Mouse (Mus musculus) gastrocnemius, postnatal 25 days (tissue): ENCODE measurements around the gene Purb. TPM values are rescaled to one million over a fixed set of nuclear protein-coding genes. Genes with fewer than 3 reads are reported as not detected.
"Not testable (repeated sequence)": the region's sequence is repeated elsewhere in the genome, so short reads cannot be mapped to it uniquely, and the experiment has no call there.

Source experiments
- DNase-seq: peaks from one replicate; pipeline ENCODE4 v3.0.0; 2022
- microRNA-seq, 2 experiments: library from miRNA; unstranded; fragments of <30 nt; microRNA quantifications; one replicate each; pipeline ENCODE4 v1.2.0; 2021; ENCODE audit warnings: borderline replicate concordance in 2 of 2
- total RNA-seq, 2 experiments: library from RNA; stranded (reverse); gene quantifications; 1 replicate in 1 of 2; 2 replicates in 1 of 2; pipeline ENCODE4 v1.2.3; 2021

The Purb gene
- total RNA-seq, 2 experiments from 2014 or later: 21.8 to 21.9 TPM

- DNase-seq: peak; percentile 99
Measured at GRCm38 (mm10) chr11:6444077-6444853, 31.5 kb downstream of the Purb start, which contains the start of gene H2afv. TSS of gene H2afv (minus strand) at chr11:6444443.

GRCm38 (mm10) chr11:6443727-6444076 lies 32.0 kb downstream of the Purb start:
- no peak for DNase-seq

DNA sequence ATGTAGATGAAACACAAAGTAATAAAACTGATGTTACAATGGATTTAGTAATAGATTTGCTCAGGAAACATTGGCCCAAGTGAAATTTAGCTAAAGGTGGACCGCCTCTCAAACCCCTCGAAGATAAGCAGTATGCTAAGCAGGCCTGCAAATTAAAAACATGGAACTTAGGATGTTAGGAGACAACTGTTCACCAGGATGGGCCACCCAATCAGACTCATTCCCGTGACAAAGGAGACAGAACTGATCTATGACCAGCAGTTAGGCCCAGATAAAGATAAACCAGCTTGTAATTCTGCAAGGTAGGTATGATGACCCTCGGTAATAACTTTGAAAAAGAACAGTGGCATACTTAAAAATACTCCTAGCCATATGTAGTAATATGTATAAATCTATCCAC lies 32.6 kb downstream of the Purb start:
- no peak for DNase-seq

- no peak for DNase-seq
Measured at GRCm38 (mm10) chr11:6442566-6442965, 33.2 kb downstream of the Purb start.

- DNase-seq: no peak
Measured at GRCm38 (mm10) chr11:6440171-6440570, 35.5 kb downstream of the Purb start.

DNA sequence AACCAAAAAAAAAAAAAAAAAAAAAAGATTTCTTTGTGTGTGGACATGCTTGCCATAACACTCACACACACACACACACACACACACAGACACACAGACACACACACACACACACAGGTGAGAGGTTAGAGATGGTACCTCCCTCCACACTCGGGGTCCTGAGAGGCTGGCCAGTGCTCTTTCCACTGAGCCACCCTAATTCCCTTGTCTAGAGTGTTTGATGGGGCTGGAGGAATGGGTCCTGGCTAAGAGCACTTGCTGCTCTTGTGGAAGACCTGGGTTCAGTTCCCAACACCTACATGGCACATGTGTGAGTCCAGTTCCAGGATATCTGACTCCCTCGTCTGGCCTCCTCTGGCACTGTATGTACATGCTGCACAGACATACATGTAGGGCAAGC lies 38.0 kb downstream of the Purb start:
- no peak for DNase-seq

DNA sequence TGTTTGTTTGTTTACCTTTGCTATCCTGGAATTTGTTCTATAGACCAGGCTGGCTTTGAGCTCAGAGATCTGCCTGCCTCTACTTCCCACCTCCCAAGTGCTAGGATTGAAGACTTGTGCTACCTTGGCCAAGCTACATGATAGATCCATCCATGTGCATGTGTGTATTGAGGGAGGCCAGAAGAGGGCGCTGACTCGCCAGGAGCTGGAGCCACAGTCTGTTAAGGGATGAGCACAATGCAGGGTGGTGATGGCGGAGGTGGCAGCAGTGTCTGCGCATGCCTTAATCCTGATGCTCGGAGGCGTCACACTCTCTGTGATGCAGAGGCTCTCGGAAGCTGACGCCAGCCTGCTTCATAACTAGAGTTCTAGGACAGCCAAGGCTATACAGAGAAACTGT lies 39.3 kb downstream of the Purb start:
- peak; percentile 20 for DNase-seq

- DNase-seq: peak; percentile 2
Measured at GRCm38 (mm10) chr11:6430186-6430585, 45.5 kb downstream of the Purb start.

- no peak for DNase-seq
Measured at GRCm38 (mm10) chr11:6420722-6421350, 54.9 kb downstream of the Purb start.

DNA sequence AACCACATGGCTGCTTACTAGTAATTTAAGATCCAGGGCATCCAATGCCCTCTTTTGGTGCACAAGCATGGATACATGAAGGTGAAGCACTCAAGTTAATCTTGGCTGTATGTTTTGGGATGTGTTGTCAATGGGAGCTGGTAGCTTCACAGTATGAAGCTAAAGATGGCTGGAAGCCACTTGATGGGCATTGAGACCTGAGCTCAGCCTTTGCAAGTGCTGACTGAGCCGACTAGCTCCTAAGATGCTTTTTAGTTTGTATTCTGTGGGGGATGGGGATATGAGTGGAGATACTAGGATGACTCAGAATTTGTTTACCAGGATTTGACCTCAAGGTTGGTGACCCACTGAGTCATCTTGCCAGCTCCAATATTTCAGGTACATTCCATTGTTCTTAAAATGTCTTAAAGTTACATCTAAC lies 55.4 kb downstream of the Purb start:
- DNase-seq: no peak

GRCm38 (mm10) chr11:6419156-6419555 lies 56.6 kb downstream of the Purb start:
- not testable (repeated sequence) for DNase-seq

GRCm38 (mm10) chr11:6418751-6419150 lies 57.0 kb downstream of the Purb start:
- no peak for DNase-seq

Small RNAs within 50 kb of the gene (microRNA-seq; reads per million reads assigned to microRNA genes)
- gene Gm22123: 0 reads per million in 2 experiments

Other genes starting within 250 kb of the Purb start
- under 1 TPM; 0.19 to 0.33 TPM for gene Npc1l1, start 245.8 kb downstream of the Purb start, total RNA-seq
- gene Ddx56, start 208.1 kb downstream of the Purb start, total RNA-seq: 10 to 100 TPM; 27.1 to 35.2 TPM
- gene Tmed4, start 201.0 kb downstream of the Purb start, total RNA-seq: 10 to 100 TPM; 54.1 to 57.4 TPM
- 100 to 1,000 TPM; 664 to 688 TPM for gene Ogdh, start 184.3 kb downstream of the Purb start, total RNA-seq
- gene Zmiz2, start 86.8 kb downstream of the Purb start, total RNA-seq: 10 to 100 TPM; 37.4 to 43.0 TPM
- gene Ppia, start 60.5 kb downstream of the Purb start, total RNA-seq: 100 to 1,000 TPM; 197 to 277 TPM
- 10 to 100 TPM; 44.6 TPM for gene H2afv, start 31.5 kb downstream of the Purb start, total RNA-seq
- gene Myo1g, start 45.0 kb upstream of the Purb start, total RNA-seq: 1 to 10 TPM in 1 of 2 experiments, under 1 TPM in 1; 0.56 to 1.0 TPM
- 10 to 100 TPM; 20.1 to 20.8 TPM for gene Ccm2, start 71.0 kb upstream of the Purb start, total RNA-seq
- gene Nacad, start 130.1 kb upstream of the Purb start, total RNA-seq: under 1 TPM; 0.32 to 0.41 TPM
- 10 to 100 TPM; 67.6 to 72.3 TPM for gene Tbrg4, start 150.2 kb upstream of the Purb start, total RNA-seq
- gene Wap, start 162.7 kb upstream of the Purb start, total RNA-seq: not detected
- under 1 TPM; 0.29 to 0.72 TPM for gene Ramp3, start 182.6 kb upstream of the Purb start, total RNA-seq